Mouse (Mus musculus): ENCODE data around the gene Col25a1.

- TF ChIP-seq CTCF (IDR thresholded peaks at IDR 0.05; ENCODE audit: low read depth, low read length) (no peak), POLR2A (IDR thresholded peaks at IDR 0.05; ENCODE audit: borderline replicate concordance, low read depth, low read length) (no peak)
Observed at GRCm38 (mm10) chr3:130303597-130303996, 172.3 kb downstream of the Col25a1 start.
